Mouse (Mus musculus) cerebellum, adult 2 months (tissue): ENCODE measurements at regions not wholly inside any gene's neighbourhood (a gene's known extent, or its start where the extent isn't known, plus 50 kb on each side); places are given as distances from the start of the nearest gene placed in this dataset.
A peak's percentile ranks its signal among the peaks of the same experiment; 100 is the strongest.
"Not testable (repeated sequence)": the region's sequence is repeated elsewhere in the genome, so short reads cannot be mapped to it uniquely, and the experiment has no call there.

ENCODE experiments used
- DNase-seq, 2 experiments: peaks; one replicate each; pipeline ENCODE4 v3.0.0; 2021
- H3K27ac ChIP-seq: fragments of 200-500 bp; 2 replicates; pipeline ENCODE4 v1.5.1; 2012; ENCODE audit warnings: low read length, control low read depth, inconsistent platforms; ENCODE audit not compliant: insufficient read depth
- H3K27me3 ChIP-seq: fragments of 200-500 bp; 2 replicates; pipeline ENCODE4 v1.6.1; 2012; ENCODE audit warnings: inconsistent platforms, mild to moderate bottlenecking, low read length, moderate library complexity; ENCODE audit not compliant: control insufficient read depth, insufficient read depth
- H3K4me1 ChIP-seq: fragments of 200-500 bp; 2 replicates; pipeline ENCODE4 v1.6.1; 2011; ENCODE audit warnings: low read length; ENCODE audit not compliant: control insufficient read depth, insufficient read depth
- H3K4me3 ChIP-seq: fragments of 200-500 bp; replicated peaks from 2 replicates; pipeline ENCODE3; 2011; ENCODE audit warnings: mild to moderate bottlenecking, low read depth, low read length, control low read depth; ENCODE audit not compliant: insufficient read depth
- CTCF ChIP-seq: fragments of 200-500 bp; IDR thresholded peaks from 2 replicates; pipeline ENCODE4 v1.5.1; 2011; ENCODE audit warnings: low read depth, mild to moderate bottlenecking, control low read depth, low read length, moderate library complexity, borderline replicate concordance; ENCODE audit not compliant: insufficient read depth
- POLR2A ChIP-seq: fragments of 200-500 bp; IDR thresholded peaks from 2 replicates; pipeline ENCODE4 v1.6.1; 2011; ENCODE audit warnings: low read length, control low read depth, borderline replicate concordance; ENCODE audit not compliant: insufficient read depth
- WGBS: fragments of 180-500 bp; shearing (Covaris S2); methylation state at CpG from one replicate; pipeline ENCODE4 v1.1.7; 2018; 5-methylcytosine and 5-hydroxymethylcytosine counted together

- Histone ChIP-seq H3K27me3 (no peaks in the 10 kb centered on the region), H3K27ac (no peak overlapping the region), H3K4me1 (no peaks in the 10 kb centered on the region), H3K4me3 (no peak overlapping the region)
- TF ChIP-seq CTCF (peak; percentile 86), POLR2A (no peak)
- DNase-seq, result peak; percentile 58 to 76
- WGBS, result 16% methylated on average over 7 of the region's 7 CpGs
Observed at GRCm38 (mm10) chr3:31603237-31603636, 293.1 kb upstream of the Slc7a14 start.

- not testable (repeated sequence) for DNase-seq, H3K4me3 ChIP-seq, H3K4me1 ChIP-seq, H3K27me3 ChIP-seq, H3K27ac ChIP-seq
- WGBS, result 70% methylated on average over 4 of the region's 4 CpGs
Observed at GRCm38 (mm10) chr3:31596581-31596980, 286.4 kb upstream of the Slc7a14 start.

GRCm38 (mm10) chr3:31585971-31586370 is 275.8 kb upstream of the Slc7a14 start:
- 53% methylated on average over 2 of the region's 2 CpGs for WGBS
- DNase-seq, result no peak
- TF ChIP-seq CTCF, result peak; percentile 38; the same call in 1 of the 2 replicates
- no peak for TF ChIP-seq POLR2A
- Histone ChIP-seq H3K27ac (no peak overlapping the region), H3K4me1 (no peaks in the 10 kb centered on the region), H3K27me3 (no peaks in the 10 kb centered on the region), H3K4me3 (no peak overlapping the region)

GRCm38 (mm10) chr3:31573849-31574248 is 263.7 kb upstream of the Slc7a14 start:
- TF ChIP-seq CTCF, result no peak
- 95% methylated on average over 3 of the region's 3 CpGs for WGBS
- H3K27ac ChIP-seq, result no peak overlapping the region
- no peaks in the 10 kb centered on the region for H3K4me1 ChIP-seq
- DNase-seq, result no peak
- no peak overlapping the region for H3K4me3 ChIP-seq
- H3K27me3 ChIP-seq, result no peaks in the 10 kb centered on the region
